Mouse (Mus musculus): ENCODE data around the gene Pip5k1c. TPM values are rescaled to one million over a fixed set of nuclear protein-coding genes. Genes with fewer than 3 reads are reported as not detected.

The Pip5k1c gene
- polyA plus RNA-seq, 1 experiment from 2014 or later = 41.5 TPM

DNA sequence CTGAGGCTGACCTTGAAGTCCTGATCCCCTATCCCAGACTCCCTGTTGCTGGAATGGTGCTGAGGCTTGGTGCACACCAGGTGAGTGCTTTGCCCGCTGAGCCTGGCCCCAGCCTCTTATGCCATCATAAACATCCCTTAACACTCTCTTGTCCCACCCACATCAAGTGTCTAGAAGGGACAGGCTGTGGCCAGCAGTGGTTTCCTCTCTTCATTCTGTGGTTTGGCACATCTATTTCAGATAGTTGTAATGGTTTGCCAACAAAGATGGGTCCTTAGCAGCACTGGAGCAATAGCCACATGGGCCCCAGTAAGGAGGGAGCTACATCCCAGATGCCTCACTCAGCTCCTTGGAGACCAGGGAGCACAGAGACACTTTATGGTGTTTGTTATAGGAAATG, 37.9 kb upstream of the Pip5k1c start:
- Histone ChIP-seq H3K4me1 (ENCODE audit: control insufficient read depth, insufficient read depth, low read length) (peaks cover 2% of the 10 kb centered on the region; the same call in 1 of the 2 replicates), H3K4me2 (ENCODE audit: low read depth, low read length) (no peak overlapping the region), H3K9me3 (replicated peaks; ENCODE audit: control insufficient read depth, low read length) (no peaks in the 10 kb centered on the region), H3K36me3 (replicated peaks; ENCODE audit: control insufficient read depth, insufficient read depth, low read depth, low read length) (no peaks in the 10 kb centered on the region), H3K4me3 (ENCODE audit: low read depth, low read length) (no peak overlapping the region), H3K27me3 (ENCODE audit: control insufficient read depth, insufficient read depth, low read length) (peaks cover 50% of the 10 kb centered on the region), H3K27ac (replicated peaks; ENCODE audit: low read depth, low read length) (no peak overlapping the region), H3K9ac (replicated peaks; ENCODE audit: low read length) (no peak overlapping the region)
- no peak for DNase-seq (ENCODE audit: low spot score)
- WGBS = 60% methylated on average over 1 of the region's 1 CpGs
- ATAC-seq (replicated peaks; ENCODE audit: insufficient number of reproducible peaks, low FRiP score, low TSS enrichment, low read depth) = no peak

DNA sequence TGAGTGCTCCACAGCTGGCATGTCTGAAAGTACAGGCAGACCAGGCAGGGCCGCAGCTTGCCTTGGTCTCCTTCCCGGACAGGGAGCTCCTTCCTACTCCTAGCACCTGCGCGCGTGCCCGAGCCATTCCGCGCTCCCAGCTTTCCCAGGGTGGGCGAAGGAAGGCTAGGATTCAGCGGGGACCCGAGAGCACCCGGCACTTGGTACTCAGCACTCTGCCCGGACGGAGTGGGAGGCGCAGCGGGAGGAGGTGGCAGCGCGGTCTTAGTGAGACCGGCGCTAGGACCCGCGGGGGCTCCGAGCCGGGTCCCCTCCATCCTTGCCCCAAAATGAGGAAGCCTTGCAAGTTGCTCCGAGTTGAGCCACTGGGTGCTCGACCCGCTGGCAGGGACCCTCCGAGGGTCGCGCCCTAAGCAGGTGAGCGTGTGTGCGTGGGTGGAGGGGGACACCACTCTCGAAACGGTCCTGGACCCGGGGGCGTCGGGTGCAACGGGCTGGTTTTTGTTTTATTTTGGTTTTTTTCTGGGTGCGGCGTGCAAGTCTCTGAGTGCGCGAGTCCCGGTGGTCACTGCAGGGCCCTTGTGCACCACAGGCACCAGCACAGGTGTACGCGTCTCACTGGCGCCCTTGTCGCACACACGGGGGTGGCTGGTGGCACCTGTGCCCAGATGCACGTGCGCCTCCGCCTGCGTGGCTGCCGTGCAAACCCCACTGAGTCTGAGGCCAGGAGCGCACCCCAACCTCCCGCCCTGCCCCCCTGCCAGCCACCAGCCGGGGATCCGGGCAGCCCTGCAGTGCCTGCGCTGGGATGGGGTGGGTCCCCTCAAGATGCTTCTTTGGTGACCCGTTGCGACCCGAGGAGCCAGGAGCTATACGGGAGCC, 35.4 kb upstream of the Pip5k1c start:
- DNase-seq (ENCODE audit: low spot score) (peak; percentile 44), ATAC-seq (replicated peaks; ENCODE audit: insufficient number of reproducible peaks, low FRiP score, low TSS enrichment, low read depth) (no peak)
- WGBS = 1% methylated on average over 62 of the region's 62 CpGs
- Histone ChIP-seq H3K4me1 (ENCODE audit: control insufficient read depth, insufficient read depth, low read length) (peaks cover 2% of the 10 kb centered on the region; the same call in 1 of the 2 replicates), H3K9me3 (replicated peaks; ENCODE audit: control insufficient read depth, low read length) (no peaks in the 10 kb centered on the region), H3K36me3 (replicated peaks; ENCODE audit: control insufficient read depth, insufficient read depth, low read depth, low read length) (no peaks in the 10 kb centered on the region), H3K27me3 (ENCODE audit: control insufficient read depth, insufficient read depth, low read length) (peaks cover 43% of the 10 kb centered on the region), H3K4me2 (ENCODE audit: low read depth, low read length) (peak overlapping the region; percentile 84), H3K4me3 (ENCODE audit: low read depth, low read length) (peak overlapping the region; percentile 42), H3K9ac (replicated peaks; ENCODE audit: low read length) (peak overlapping the region; percentile 53), H3K27ac (replicated peaks; ENCODE audit: low read depth, low read length) (no peak overlapping the region)

DNA sequence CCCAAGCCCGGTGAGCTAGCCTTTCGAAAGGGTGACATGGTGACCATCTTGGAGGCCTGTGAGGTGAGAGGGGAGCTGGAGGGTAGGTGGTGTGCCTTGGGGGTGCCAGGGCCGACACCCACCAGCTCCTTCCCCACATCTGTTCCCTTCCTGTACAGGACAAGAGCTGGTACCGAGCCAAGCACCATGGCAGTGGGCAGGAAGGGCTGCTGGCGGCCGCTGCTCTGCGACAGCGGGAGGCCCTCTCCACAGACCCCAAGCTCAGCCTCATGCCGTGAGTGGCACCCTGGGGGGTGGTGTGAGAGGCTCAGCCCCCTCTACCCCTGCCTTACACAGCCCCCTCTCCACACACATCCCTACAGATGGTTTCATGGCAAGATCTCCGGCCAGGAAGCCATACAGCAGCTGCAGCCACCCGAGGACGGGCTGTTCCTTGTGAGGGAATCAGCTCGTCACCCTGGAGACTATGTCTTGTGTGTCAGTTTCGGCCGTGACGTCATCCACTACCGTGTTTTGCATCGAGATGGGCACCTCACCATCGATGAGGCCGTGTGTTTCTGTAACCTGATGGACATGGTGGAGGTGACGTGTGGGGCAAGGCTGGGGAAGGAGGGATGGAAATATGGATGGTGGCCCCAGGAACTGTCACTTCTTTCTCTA, 33.4 kb upstream of the Pip5k1c start:
- DNase-seq (ENCODE audit: low spot score) = no peak
- no peaks in the 10 kb centered on the region for H3K36me3 ChIP-seq (replicated peaks; ENCODE audit: control insufficient read depth, insufficient read depth, low read depth, low read length)
- H3K4me1 ChIP-seq (ENCODE audit: control insufficient read depth, insufficient read depth, low read length) = no peaks in the 10 kb centered on the region; the same call in 1 of the 2 replicates
- 52% methylated on average over 19 of the region's 21 CpGs for WGBS
- H3K27ac ChIP-seq (replicated peaks; ENCODE audit: low read depth, low read length) = no peak overlapping the region
- H3K27me3 ChIP-seq (ENCODE audit: control insufficient read depth, insufficient read depth, low read length) = peaks cover 34% of the 10 kb centered on the region
- no peak overlapping the region for H3K4me3 ChIP-seq (ENCODE audit: low read depth, low read length)
- ATAC-seq (replicated peaks; ENCODE audit: insufficient number of reproducible peaks, low FRiP score, low TSS enrichment, low read depth) = no peak
- no peaks in the 10 kb centered on the region for H3K9me3 ChIP-seq (replicated peaks; ENCODE audit: control insufficient read depth, low read length)
- no peak overlapping the region for H3K9ac ChIP-seq (replicated peaks; ENCODE audit: low read length)
- H3K4me2 ChIP-seq (ENCODE audit: low read depth, low read length) = no peak overlapping the region

DNA sequence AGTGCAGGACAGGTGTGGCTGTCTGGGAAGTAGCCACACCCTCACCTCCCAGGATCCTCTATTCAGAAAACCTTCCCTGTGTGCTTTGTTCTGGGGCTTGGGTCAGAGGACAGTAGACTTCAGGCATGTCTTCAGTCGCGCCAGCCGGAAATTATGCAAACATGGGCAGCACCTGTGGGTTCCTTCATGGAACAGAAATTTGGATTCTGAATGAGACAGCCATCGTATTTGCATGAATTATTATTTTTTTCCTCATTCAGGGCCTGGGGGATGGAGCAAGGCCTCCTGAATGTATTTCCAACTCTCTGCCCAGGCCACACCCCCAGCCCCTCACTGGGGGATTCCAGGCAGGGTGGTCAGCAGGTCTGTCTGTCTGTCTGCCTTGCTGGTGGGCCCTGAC, 31.7 kb upstream of the Pip5k1c start:
- DNase-seq (ENCODE audit: low spot score) = no peak
- H3K9ac ChIP-seq (replicated peaks; ENCODE audit: low read length) = no peak overlapping the region
- no peak overlapping the region for H3K4me3 ChIP-seq (ENCODE audit: low read depth, low read length)
- H3K4me2 ChIP-seq (ENCODE audit: low read depth, low read length) = no peak overlapping the region
- H3K9me3 ChIP-seq (replicated peaks; ENCODE audit: control insufficient read depth, low read length) = no peaks in the 10 kb centered on the region
- 83% methylated on average over 4 of the region's 4 CpGs for WGBS
- no peaks in the 10 kb centered on the region for H3K36me3 ChIP-seq (replicated peaks; ENCODE audit: control insufficient read depth, insufficient read depth, low read depth, low read length)
- H3K27me3 ChIP-seq (ENCODE audit: control insufficient read depth, insufficient read depth, low read length) = peaks cover 34% of the 10 kb centered on the region
- no peaks in the 10 kb centered on the region; the same call in 1 of the 2 replicates for H3K4me1 ChIP-seq (ENCODE audit: control insufficient read depth, insufficient read depth, low read length)
- no peak overlapping the region for H3K27ac ChIP-seq (replicated peaks; ENCODE audit: low read depth, low read length)
- no peak for ATAC-seq (replicated peaks; ENCODE audit: insufficient number of reproducible peaks, low FRiP score, low TSS enrichment, low read depth)

DNA sequence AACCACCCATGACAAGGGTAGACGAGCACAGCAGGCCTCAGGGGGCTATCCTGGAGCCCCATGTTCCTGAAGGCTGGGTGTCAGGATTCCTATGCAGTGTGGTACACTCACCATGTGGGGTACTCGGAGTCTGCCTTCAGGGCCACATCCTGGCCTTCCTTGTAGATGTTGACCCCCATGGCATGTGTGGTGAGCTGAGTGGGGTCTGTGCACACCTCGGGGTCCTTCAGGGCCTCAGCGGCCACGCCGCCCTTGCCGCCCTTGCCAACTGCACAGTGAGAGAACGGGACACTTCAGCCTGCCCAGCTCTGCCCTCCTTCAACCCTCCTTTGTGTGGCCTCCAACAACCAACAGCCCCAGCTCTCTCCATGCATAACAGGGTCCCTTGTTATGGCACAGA, 27.2 kb upstream of the Pip5k1c start:
- no peaks in the 10 kb centered on the region for H3K9me3 ChIP-seq (replicated peaks; ENCODE audit: control insufficient read depth, low read length)
- H3K36me3 ChIP-seq (replicated peaks; ENCODE audit: control insufficient read depth, insufficient read depth, low read depth, low read length) = no peaks in the 10 kb centered on the region
- H3K4me1 ChIP-seq (ENCODE audit: control insufficient read depth, insufficient read depth, low read length) = no peaks in the 10 kb centered on the region
- ATAC-seq (replicated peaks; ENCODE audit: insufficient number of reproducible peaks, low FRiP score, low TSS enrichment, low read depth) = no peak
- 98% methylated on average over 8 of the region's 8 CpGs for WGBS
- H3K4me2 ChIP-seq (ENCODE audit: low read depth, low read length) = peak overlapping the region; percentile 48; the same call in 1 of the 2 replicates
- H3K4me3 ChIP-seq (ENCODE audit: low read depth, low read length) = peak overlapping the region; percentile 2; the same call in 1 of the 2 replicates
- DNase-seq (ENCODE audit: low spot score) = no peak
- H3K9ac ChIP-seq (replicated peaks; ENCODE audit: low read length) = peak overlapping the region; percentile 27
- no peaks in the 10 kb centered on the region for H3K27me3 ChIP-seq (ENCODE audit: control insufficient read depth, insufficient read depth, low read length)
- no peak overlapping the region for H3K27ac ChIP-seq (replicated peaks; ENCODE audit: low read depth, low read length)

DNA sequence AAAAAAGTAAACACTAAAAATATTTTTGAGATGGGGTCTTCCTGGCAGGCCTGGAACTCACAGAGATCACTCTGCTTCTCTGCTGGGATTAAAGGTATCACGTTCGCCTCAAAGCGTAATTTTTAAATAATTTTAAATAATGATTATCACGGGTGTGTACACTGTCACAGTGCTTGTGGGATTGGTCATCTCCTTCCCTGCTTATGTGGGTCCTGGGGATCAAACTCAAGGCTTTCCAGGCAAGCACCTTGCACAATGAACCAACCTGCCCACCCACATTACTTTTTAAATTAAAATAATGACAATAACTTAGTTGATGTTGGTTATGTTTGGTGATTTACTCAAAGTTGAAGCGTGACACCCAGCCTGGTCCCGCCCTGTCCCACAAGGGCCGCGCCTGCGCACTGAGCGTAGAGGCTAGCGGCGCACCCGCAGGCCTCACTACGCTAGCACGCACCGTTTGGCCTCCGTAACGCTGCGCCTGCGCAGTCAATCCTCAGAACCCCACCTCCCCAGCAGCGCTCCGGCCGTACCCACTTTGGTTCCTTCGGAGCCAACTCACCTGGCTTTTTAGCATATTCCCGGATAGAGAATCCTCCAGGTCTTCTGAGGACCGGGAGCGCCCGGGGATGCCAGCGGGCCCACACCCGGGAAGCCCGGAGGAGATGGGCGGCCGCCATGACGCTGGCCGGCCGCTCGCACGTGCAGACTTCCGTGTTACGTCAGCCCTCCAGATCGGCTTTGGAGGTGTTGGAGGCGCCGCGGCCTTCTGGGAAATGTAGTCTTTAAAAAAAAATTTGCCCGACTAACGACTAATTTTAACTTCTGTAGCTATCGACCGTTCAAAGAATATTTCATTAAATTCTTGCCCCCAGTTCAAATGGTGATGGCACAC, 26.3 kb upstream of the Pip5k1c start, which contains the start of the genes Mrpl54 and Apba3:
Mrpl54 (minus strand) TSS at position 724 of the 895 bp plus-strand sequence.
Apba3 (plus strand) TSS at position 750 of the 895 bp plus-strand sequence.
- peak; percentile 87 for ATAC-seq (replicated peaks; ENCODE audit: insufficient number of reproducible peaks, low FRiP score, low TSS enrichment, low read depth)

DNA sequence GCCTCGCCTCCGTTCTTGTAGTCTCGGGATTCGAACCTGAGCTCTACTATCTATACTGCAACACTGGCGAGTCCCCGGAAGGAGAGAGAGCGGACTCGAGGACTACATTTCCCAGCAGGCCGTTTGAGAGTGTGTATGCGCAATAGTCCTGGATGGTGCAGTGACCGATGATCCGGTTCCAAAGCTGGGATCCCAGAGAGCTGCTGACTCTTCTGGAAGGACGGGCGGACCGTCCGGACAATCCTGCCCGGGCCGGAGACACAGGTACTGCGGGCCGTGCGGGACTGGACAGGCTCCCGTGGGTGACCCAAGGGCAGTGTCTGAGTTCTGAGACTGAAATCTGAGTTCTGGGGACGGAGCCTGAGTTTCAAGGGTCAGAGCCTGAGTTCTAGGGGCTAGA, 24.7 kb upstream of the Pip5k1c start:
- ATAC-seq (replicated peaks; ENCODE audit: insufficient number of reproducible peaks, low FRiP score, low TSS enrichment, low read depth) (peak; percentile 27; the same call in 1 of the 2 replicates), DNase-seq (ENCODE audit: low spot score) (peak; percentile 92)
- 5% methylated on average over 23 of the region's 23 CpGs for WGBS
- H3K9ac ChIP-seq (replicated peaks; ENCODE audit: low read length) = peak overlapping the region; percentile 71
- H3K9me3 ChIP-seq (replicated peaks; ENCODE audit: control insufficient read depth, low read length) = no peaks in the 10 kb centered on the region
- H3K27ac ChIP-seq (replicated peaks; ENCODE audit: low read depth, low read length) = no peak overlapping the region
- peak overlapping the region; percentile 54 for H3K4me3 ChIP-seq (ENCODE audit: low read depth, low read length)
- H3K4me2 ChIP-seq (ENCODE audit: low read depth, low read length) = peak overlapping the region; percentile 53
- peaks cover 4% of the 10 kb centered on the region for H3K36me3 ChIP-seq (replicated peaks; ENCODE audit: control insufficient read depth, insufficient read depth, low read depth, low read length)
- no peaks in the 10 kb centered on the region for H3K4me1 ChIP-seq (ENCODE audit: control insufficient read depth, insufficient read depth, low read length)
- no peaks in the 10 kb centered on the region for H3K27me3 ChIP-seq (ENCODE audit: control insufficient read depth, insufficient read depth, low read length)

More for the DNA sequence above, 26.3 kb upstream of the Pip5k1c start, which contains the start of the genes Mrpl54 and Apba3:
- Histone ChIP-seq H3K9ac (replicated peaks; ENCODE audit: low read length) (peak within 1 kb of the TSS; percentile 81), H3K27me3 (ENCODE audit: control insufficient read depth, insufficient read depth, low read length) (no peaks in the 10 kb centered on the region), H3K27ac (replicated peaks; ENCODE audit: low read depth, low read length) (no peak within 1 kb of the TSS; the same call in 1 of the 2 replicates), H3K36me3 (replicated peaks; ENCODE audit: control insufficient read depth, insufficient read depth, low read depth, low read length) (peaks cover 2% of the 10 kb centered on the region), H3K4me3 (ENCODE audit: low read depth, low read length) (peak within 1 kb of the TSS; percentile 59), H3K9me3 (replicated peaks; ENCODE audit: control insufficient read depth, low read length) (no peaks in the 10 kb centered on the region), H3K4me2 (ENCODE audit: low read depth, low read length) (peak within 1 kb of the TSS; percentile 48), H3K4me1 (ENCODE audit: control insufficient read depth, insufficient read depth, low read length) (no peaks in the 10 kb centered on the region)
- under 1% methylated on average over 48 of the region's 48 CpGs for WGBS
- peak; percentile 98 for DNase-seq (ENCODE audit: low spot score)
